Mouse (Mus musculus): ENCODE data around the gene Olfr631.
A peak's percentile ranks its signal among the peaks of the same experiment; 100 is the strongest.

DNA sequence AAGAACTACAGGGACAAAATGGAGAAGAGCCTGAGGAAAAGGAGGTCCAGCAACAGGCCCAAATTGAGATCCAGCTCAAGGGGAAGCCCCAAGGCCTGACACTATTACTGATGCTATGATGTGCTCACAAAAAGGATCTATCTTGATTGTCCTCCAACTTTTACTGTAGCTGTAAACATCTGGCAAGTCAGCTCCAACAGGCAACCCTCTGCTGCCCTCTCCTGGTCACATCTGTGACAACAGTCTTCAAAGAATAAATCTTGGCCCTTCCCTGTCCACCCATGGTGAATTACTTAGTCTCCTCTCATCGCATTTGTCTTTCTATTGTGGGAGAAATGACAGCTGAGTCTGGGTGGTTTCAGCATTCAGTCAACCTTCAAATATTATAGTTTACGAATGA lies 14.1 kb downstream of the Olfr631 start:
- TF ChIP-seq CTCF (IDR thresholded peaks at IDR 0.05; ENCODE audit: low read depth, low read length) (peak; percentile 64; the same call in 1 of the 2 replicates), POLR2A (IDR thresholded peaks at IDR 0.05; ENCODE audit: extremely low read depth, insufficient read depth, low read length) (no peak)
